Mouse (Mus musculus): ENCODE measurements around the gene Tbc1d16. TPM values are rescaled to one million over a fixed set of nuclear protein-coding genes. Genes with fewer than 3 reads are reported as not detected.
A peak's percentile ranks its signal among the peaks of the same experiment; 100 is the strongest.

The Tbc1d16 gene
- polyA plus RNA-seq, 1 experiment from 2014 or later, result 13.9 TPM

DNA sequence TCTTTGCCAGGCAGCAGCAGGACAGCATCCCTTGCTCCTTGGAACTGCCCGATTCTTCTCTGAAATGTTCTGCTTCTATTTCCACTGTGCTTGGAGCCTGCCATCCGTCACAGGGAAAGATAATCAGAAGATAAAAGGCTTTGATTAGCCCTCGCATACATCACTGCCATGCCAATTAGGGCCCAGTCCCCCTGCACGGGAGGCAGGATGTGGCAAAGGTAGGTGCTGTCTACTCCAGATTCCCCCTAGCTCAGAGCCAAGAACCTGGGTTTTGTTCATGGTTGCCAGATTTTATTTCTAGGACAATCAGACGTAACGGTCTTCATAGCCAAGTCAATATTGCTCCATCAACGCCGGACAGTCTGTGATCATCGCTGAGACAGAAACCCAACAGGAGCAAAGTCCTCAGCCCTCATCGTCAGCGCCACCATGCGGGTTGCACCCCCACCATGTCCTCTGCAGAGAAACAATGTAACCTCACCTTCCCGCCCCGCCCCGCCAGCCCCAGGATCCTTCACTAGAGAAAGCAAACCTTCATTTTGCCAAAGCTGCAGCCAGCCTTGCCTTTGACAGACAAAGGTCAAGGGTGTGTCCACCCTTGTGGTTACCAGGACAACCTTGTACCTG is 44.5 kb downstream of the Tbc1d16 start:
- ATAC-seq, result peak; percentile 27; the same call in 1 of the 2 replicates

GRCm38 (mm10) chr11:119181861-119182395 is 46.4 kb downstream of the Tbc1d16 start:
- H3K9me3 ChIP-seq, result no peaks in the 10 kb centered on the region
- H3K27me3 ChIP-seq (replicated peaks), result no peaks in the 10 kb centered on the region
- peaks cover 11% of the 10 kb centered on the region for H3K4me1 ChIP-seq (replicated peaks)
- no peak overlapping the region for H3K4me2 ChIP-seq (replicated peaks)
- 83% methylated on average over 12 of the region's 12 CpGs for WGBS
- ATAC-seq, result no peak
- H3K9ac ChIP-seq, result no peak overlapping the region
- no peak overlapping the region for H3K27ac ChIP-seq
- H3K4me3 ChIP-seq (replicated peaks), result no peak overlapping the region
- H3K36me3 ChIP-seq, result no peaks in the 10 kb centered on the region

More for the DNA sequence above, 44.5 kb downstream of the Tbc1d16 start:
- Histone ChIP-seq H3K9ac (no peak overlapping the region), H3K4me1 (replicated peaks) (peaks cover 23% of the 10 kb centered on the region), H3K36me3 (no peaks in the 10 kb centered on the region), H3K4me2 (replicated peaks) (no peak overlapping the region), H3K9me3 (no peaks in the 10 kb centered on the region), H3K27me3 (replicated peaks) (no peaks in the 10 kb centered on the region), H3K27ac (no peak overlapping the region), H3K4me3 (replicated peaks) (no peak overlapping the region)
- WGBS, result 63% methylated on average over 15 of the region's 15 CpGs

- H3K27ac ChIP-seq, result no peak overlapping the region
- H3K27me3 ChIP-seq (replicated peaks), result no peaks in the 10 kb centered on the region
- H3K4me2 ChIP-seq (replicated peaks), result no peak overlapping the region
- no peak overlapping the region for H3K9ac ChIP-seq
- ATAC-seq, result no peak
- H3K9me3 ChIP-seq, result no peaks in the 10 kb centered on the region
- 78% methylated on average over 14 of the region's 14 CpGs for WGBS
- H3K4me1 ChIP-seq (replicated peaks), result peaks cover 13% of the 10 kb centered on the region
- no peak overlapping the region for H3K4me3 ChIP-seq (replicated peaks)
- no peaks in the 10 kb centered on the region for H3K36me3 ChIP-seq
Measured at GRCm38 (mm10) chr11:119180824-119181582, 47.3 kb downstream of the Tbc1d16 start.

GRCm38 (mm10) chr11:119178317-119178716 is 50.0 kb downstream of the Tbc1d16 start:
- ATAC-seq, result no peak
- peaks cover 14% of the 10 kb centered on the region for H3K4me1 ChIP-seq (replicated peaks)
- H3K4me2 ChIP-seq (replicated peaks), result no peak overlapping the region
- no peak overlapping the region for H3K4me3 ChIP-seq (replicated peaks)
- 85% methylated on average over 8 of the region's 8 CpGs for WGBS
- no peaks in the 10 kb centered on the region for H3K9me3 ChIP-seq
- no peaks in the 10 kb centered on the region for H3K27me3 ChIP-seq (replicated peaks)
- no peak overlapping the region for H3K9ac ChIP-seq
- no peak overlapping the region for H3K27ac ChIP-seq
- H3K36me3 ChIP-seq, result no peaks in the 10 kb centered on the region

- Histone ChIP-seq H3K4me2 (replicated peaks) (no peak overlapping the region), H3K4me1 (replicated peaks) (peaks cover 14% of the 10 kb centered on the region), H3K36me3 (no peaks in the 10 kb centered on the region), H3K4me3 (replicated peaks) (no peak overlapping the region), H3K9ac (no peak overlapping the region), H3K9me3 (no peaks in the 10 kb centered on the region), H3K27me3 (replicated peaks) (no peaks in the 10 kb centered on the region), H3K27ac (no peak overlapping the region)
- ATAC-seq, result peak; percentile 64; the same call in 1 of the 2 replicates
- 55% methylated on average over 27 of the region's 27 CpGs for WGBS
Measured at GRCm38 (mm10) chr11:119176389-119177179, 51.7 kb downstream of the Tbc1d16 start.

DNA sequence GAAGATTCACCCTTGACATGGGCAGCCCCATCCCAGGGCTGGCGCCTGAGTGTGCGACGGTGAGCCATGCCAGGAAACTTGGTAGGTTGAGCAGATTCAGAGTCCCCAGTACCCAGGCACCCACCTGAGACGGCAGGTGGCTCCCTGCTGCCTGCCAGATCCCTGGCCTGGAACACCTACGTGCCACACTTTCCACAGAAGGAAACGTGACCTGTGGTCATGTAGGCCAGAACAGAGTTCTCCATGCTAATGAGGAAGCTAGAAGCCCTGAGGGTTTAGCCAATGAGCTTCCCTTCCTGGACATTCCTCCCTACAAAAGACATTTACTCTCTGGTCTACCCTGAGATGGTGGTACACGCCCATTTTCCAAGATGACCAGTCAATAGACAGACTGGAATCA is 56.7 kb downstream of the Tbc1d16 start:
- 85% methylated on average over 7 of the region's 7 CpGs for WGBS
- Histone ChIP-seq H3K27ac (no peak overlapping the region), H3K9me3 (no peaks in the 10 kb centered on the region), H3K4me2 (replicated peaks) (no peak overlapping the region), H3K4me3 (replicated peaks) (no peak overlapping the region), H3K36me3 (no peaks in the 10 kb centered on the region), H3K9ac (no peak overlapping the region), H3K27me3 (replicated peaks) (no peaks in the 10 kb centered on the region), H3K4me1 (replicated peaks) (peaks cover 6% of the 10 kb centered on the region; the same call in 1 of the 2 replicates)
- ATAC-seq, result no peak

- no peak for ATAC-seq
- peaks cover 6% of the 10 kb centered on the region; the same call in 1 of the 2 replicates for H3K4me1 ChIP-seq (replicated peaks)
- H3K27me3 ChIP-seq (replicated peaks), result no peaks in the 10 kb centered on the region
- WGBS, result 94% methylated on average over 1 of the region's 1 CpGs
- no peaks in the 10 kb centered on the region for H3K36me3 ChIP-seq
- H3K27ac ChIP-seq, result no peak overlapping the region
- H3K4me2 ChIP-seq (replicated peaks), result no peak overlapping the region
- H3K4me3 ChIP-seq (replicated peaks), result no peak overlapping the region
- no peaks in the 10 kb centered on the region for H3K9me3 ChIP-seq
- H3K9ac ChIP-seq, result no peak overlapping the region
Measured at GRCm38 (mm10) chr11:119168851-119169250, 59.4 kb downstream of the Tbc1d16 start.

DNA sequence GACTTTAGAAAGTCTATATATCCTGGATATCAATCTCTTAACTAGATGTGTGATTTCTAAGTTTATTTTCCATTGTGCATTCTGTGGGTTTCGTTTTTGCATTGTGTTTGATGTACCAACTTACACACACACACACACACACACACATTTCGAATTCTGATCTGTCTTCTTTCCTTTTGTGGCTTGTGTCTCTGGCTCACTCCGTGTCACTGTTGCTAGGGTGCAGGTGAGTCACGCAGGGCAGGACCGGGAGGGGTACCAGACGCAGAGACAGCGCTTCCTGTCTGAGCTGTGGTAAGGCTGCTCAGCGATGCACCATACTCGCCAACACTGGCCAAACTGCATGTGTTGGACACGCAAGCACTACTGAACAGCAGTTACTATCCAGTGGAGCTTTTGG is 62.3 kb downstream of the Tbc1d16 start:
- H3K36me3 ChIP-seq, result no peaks in the 10 kb centered on the region
- no peak for ATAC-seq
- peaks cover 10% of the 10 kb centered on the region for H3K4me1 ChIP-seq (replicated peaks)
- no peaks in the 10 kb centered on the region for H3K9me3 ChIP-seq
- H3K4me3 ChIP-seq (replicated peaks), result no peak overlapping the region
- H3K27ac ChIP-seq, result no peak overlapping the region
- no peak overlapping the region for H3K9ac ChIP-seq
- 75% methylated on average over 10 of the region's 10 CpGs for WGBS
- no peak overlapping the region for H3K4me2 ChIP-seq (replicated peaks)
- H3K27me3 ChIP-seq (replicated peaks), result no peaks in the 10 kb centered on the region

DNA sequence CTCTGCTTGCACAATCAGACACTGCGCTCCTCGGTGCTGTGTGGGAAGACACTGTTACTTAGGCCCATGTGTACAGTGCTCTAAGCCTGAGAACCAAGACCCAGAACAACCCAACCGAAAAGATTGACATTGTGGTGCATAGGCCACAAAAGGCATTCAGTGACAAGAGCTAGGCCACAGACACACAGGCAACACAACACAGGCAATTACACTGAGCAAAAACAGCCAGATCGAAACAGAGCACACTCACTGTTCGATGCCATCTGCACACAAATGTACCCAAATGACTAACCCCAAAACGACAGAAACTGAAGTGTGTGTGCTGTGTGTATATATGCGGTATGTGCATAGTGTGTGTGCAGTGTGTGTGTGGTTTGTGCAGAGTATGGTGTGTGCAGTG is 63.9 kb downstream of the Tbc1d16 start:
- Histone ChIP-seq H3K4me2 (replicated peaks) (no peak overlapping the region), H3K4me3 (replicated peaks) (no peak overlapping the region), H3K27me3 (replicated peaks) (no peaks in the 10 kb centered on the region), H3K27ac (no peak overlapping the region), H3K36me3 (no peaks in the 10 kb centered on the region), H3K9me3 (no peaks in the 10 kb centered on the region), H3K9ac (no peak overlapping the region), H3K4me1 (replicated peaks) (peaks cover 17% of the 10 kb centered on the region)
- no peak for ATAC-seq
- 93% methylated on average over 7 of the region's 7 CpGs for WGBS

DNA sequence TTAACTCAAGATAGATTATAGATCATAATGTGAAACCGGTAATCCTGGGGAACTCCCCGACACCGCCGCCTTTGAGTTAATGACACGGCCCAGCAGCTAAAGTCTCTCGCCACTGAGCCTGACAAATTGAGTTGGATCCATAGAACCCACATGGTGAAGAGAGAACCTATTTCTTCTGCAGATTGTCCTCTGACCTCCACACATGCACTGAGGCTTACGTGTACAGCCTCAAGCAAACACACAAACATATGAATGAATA is 64.6 kb downstream of the Tbc1d16 start:
- H3K4me2 ChIP-seq (replicated peaks), result no peak overlapping the region
- no peak overlapping the region for H3K9ac ChIP-seq
- 90% methylated on average over 7 of the region's 7 CpGs for WGBS
- H3K36me3 ChIP-seq, result no peaks in the 10 kb centered on the region
- no peak overlapping the region for H3K4me3 ChIP-seq (replicated peaks)
- no peaks in the 10 kb centered on the region for H3K9me3 ChIP-seq
- H3K27ac ChIP-seq, result no peak overlapping the region
- H3K27me3 ChIP-seq (replicated peaks), result no peaks in the 10 kb centered on the region
- no peak for ATAC-seq
- H3K4me1 ChIP-seq (replicated peaks), result peaks cover 17% of the 10 kb centered on the region

DNA sequence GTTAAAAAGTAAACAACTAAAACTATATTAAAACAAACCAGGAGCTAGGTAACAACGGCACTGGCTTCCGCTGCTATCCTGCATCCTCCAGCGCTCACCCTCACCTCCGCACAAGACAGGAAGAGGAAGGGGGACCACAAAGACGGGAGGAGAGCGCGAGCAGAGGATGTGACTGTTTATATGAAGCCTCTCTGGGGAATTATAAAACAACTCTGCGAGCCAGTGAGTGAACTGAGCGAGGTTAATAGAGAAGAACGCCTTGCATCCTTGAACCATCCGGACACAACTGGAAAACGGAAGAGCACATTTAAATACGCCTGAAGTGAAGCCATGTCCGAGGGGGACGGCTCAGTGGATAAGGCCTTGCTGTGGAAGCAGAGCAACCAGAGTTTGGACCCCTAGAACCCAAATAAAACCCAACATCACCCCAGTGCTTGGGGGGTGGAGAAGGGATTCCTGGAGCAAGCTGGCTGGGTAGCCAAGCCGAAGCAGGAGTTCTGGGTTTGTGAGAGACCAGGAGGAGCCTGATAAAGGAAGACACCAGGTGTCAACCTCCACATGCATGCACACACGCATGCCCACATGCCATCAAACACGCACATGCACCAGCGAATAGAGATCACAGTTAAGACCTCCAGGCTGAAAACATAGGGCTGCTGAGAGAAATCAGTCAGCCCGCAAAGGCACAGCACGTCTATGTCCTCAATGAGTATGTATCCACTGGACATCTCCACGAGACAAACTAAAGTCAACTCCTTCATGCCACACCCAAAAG is 65.2 kb downstream of the Tbc1d16 start:
- no peak for ATAC-seq
- Histone ChIP-seq H3K27ac (peak overlapping the region; percentile 73), H3K27me3 (replicated peaks) (no peaks in the 10 kb centered on the region), H3K9ac (no peak overlapping the region), H3K4me3 (replicated peaks) (no peak overlapping the region), H3K4me2 (replicated peaks) (peak overlapping the region; percentile 22; the same call in 1 of the 2 replicates), H3K9me3 (no peaks in the 10 kb centered on the region), H3K4me1 (replicated peaks) (peaks cover 17% of the 10 kb centered on the region), H3K36me3 (no peaks in the 10 kb centered on the region)
- WGBS, result 53% methylated on average over 22 of the region's 22 CpGs

DNA sequence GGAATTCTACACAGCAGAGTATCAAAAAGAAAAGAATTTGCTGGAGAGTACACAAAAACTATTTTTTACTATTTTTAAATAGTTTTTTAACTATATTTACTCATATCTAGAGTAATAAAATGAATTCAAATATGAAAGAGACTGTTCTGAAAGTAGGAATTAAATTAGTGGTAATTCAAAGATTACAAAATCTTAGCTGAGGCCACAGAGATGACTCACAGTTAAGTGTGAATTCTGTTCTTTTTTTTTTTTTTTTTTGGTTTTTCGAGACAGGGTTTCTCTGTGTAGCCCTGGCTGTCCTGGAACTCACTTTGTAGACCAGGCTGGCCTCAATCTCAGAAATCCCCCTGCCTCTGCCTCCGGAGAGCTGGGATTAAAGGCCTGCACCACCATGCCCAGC is 66.6 kb downstream of the Tbc1d16 start:
- H3K4me3 ChIP-seq (replicated peaks), result no peak overlapping the region
- no peaks in the 10 kb centered on the region for H3K27me3 ChIP-seq (replicated peaks)
- H3K4me1 ChIP-seq (replicated peaks), result peaks cover 17% of the 10 kb centered on the region
- 96% methylated on average over 2 of the region's 2 CpGs for WGBS
- H3K4me2 ChIP-seq (replicated peaks), result no peak overlapping the region
- ATAC-seq, result no peak
- H3K9me3 ChIP-seq, result no peaks in the 10 kb centered on the region
- no peak overlapping the region for H3K9ac ChIP-seq
- no peaks in the 10 kb centered on the region for H3K36me3 ChIP-seq
- H3K27ac ChIP-seq, result no peak overlapping the region
